Mouse (Mus musculus): ENCODE results near the gene Cnot11. TPM values are rescaled to one million over a fixed set of nuclear protein-coding genes. Genes with fewer than 3 reads are reported as not detected.
A peak's percentile ranks its signal among the peaks of the same experiment; 100 is the strongest.

Gene Cnot11
- total RNA-seq (2021) = 21.2 and 21.9 TPM in 2 replicates
- long read RNA-seq, transcript Cnot11-201 (7 exons, 3,162 nt) = major isoform, 43 of 49 reads
- long read RNA-seq, partial matches to known transcripts = 3 of 49 reads
- long read RNA-seq, other reads (novel, unspliced or antisense) = 3 of 49 reads

GRCm38 (mm10) chr1:39534831-39535230 lies at the start of gene Cnot11:
TSS of gene Cnot11 (plus strand) at chr1:39534992.
- DNase-seq = no peak

GRCm38 (mm10) chr1:39487370-39487769 lies 47.4 kb upstream of the Cnot11 start:
- no peak for DNase-seq

- DNase-seq = no peak
These were observed 41.6 kb upstream of the Cnot11 start for GRCm38 (mm10) chr1:39493165-39493564.

GRCm38 (mm10) chr1:39493664-39494063 lies 41.1 kb upstream of the Cnot11 start:
- no peak for DNase-seq

GRCm38 (mm10) chr1:39496995-39497394 lies 37.8 kb upstream of the Cnot11 start:
- DNase-seq = no peak

GRCm38 (mm10) chr1:39497748-39498147 lies 37.0 kb upstream of the Cnot11 start:
- DNase-seq = no peak

GRCm38 (mm10) chr1:39499485-39499941 lies 35.3 kb upstream of the Cnot11 start:
- no peak for DNase-seq

- peak; percentile 45 for DNase-seq
These were observed 31.8 kb upstream of the Cnot11 start for GRCm38 (mm10) chr1:39502817-39503633.

- no peak for DNase-seq
These were observed 30.5 kb upstream of the Cnot11 start for GRCm38 (mm10) chr1:39504261-39504660.

GRCm38 (mm10) chr1:39505600-39505999 lies 29.2 kb upstream of the Cnot11 start:
- DNase-seq = no peak

- no peak for DNase-seq
These were observed 23.0 kb upstream of the Cnot11 start for GRCm38 (mm10) chr1:39511775-39512174.

- DNase-seq = no peak
These were observed 22.6 kb upstream of the Cnot11 start for GRCm38 (mm10) chr1:39512183-39512582.

GRCm38 (mm10) chr1:39515303-39515991 lies 19.3 kb upstream of the Cnot11 start:
- DNase-seq = no peak

- no peak for DNase-seq
These were observed 13.5 kb upstream of the Cnot11 start for GRCm38 (mm10) chr1:39521326-39521725.

GRCm38 (mm10) chr1:39522519-39522918 lies 12.3 kb upstream of the Cnot11 start:
- no peak for DNase-seq

GRCm38 (mm10) chr1:39525763-39526162 lies 9.0 kb upstream of the Cnot11 start:
- no peak for DNase-seq

GRCm38 (mm10) chr1:39526371-39527167 lies 8.2 kb upstream of the Cnot11 start:
- DNase-seq = no peak

- peak; percentile 84 for DNase-seq
These were observed 7.4 kb upstream of the Cnot11 start for GRCm38 (mm10) chr1:39527432-39527831.

GRCm38 (mm10) chr1:39528319-39528718 lies 6.5 kb upstream of the Cnot11 start:
- no peak for DNase-seq

GRCm38 (mm10) chr1:39530258-39530943 lies 4.4 kb upstream of the Cnot11 start:
- peak; percentile 64 for DNase-seq

- no peak for DNase-seq
These were observed 3.8 kb upstream of the Cnot11 start for GRCm38 (mm10) chr1:39531036-39531435.

GRCm38 (mm10) chr1:39533917-39534316 lies 875 bp upstream of the Cnot11 start:
- no peak for DNase-seq

All from adrenal gland, postnatal 25 days (tissue).